Mouse (Mus musculus): ENCODE measurements at regions not wholly inside any gene's neighbourhood (a gene's known extent, or its start where the extent isn't known, plus 50 kb on each side); places are given as distances from the start of the nearest gene placed in this dataset.

GRCm38 (mm10) chr1:82015341-82015740, 217.6 kb upstream of the Gm9747 start:
- H3K27ac ChIP-seq (replicated peaks), result 0 out of 2 replicates have a peak overlapping the region, but pooled peaks have one; percentile 20
- no peaks in the 10 kb centered on the region for H3K27me3 ChIP-seq (replicated peaks)
- no peaks in the 10 kb centered on the region for H3K36me3 ChIP-seq
- H3K9ac ChIP-seq, result no peak overlapping the region
- H3K4me3 ChIP-seq, result no peak overlapping the region
- H3K9me3 ChIP-seq, result no peaks in the 10 kb centered on the region
- ATAC-seq (ENCODE audit: extremely low read depth, insufficient number of reproducible peaks, low FRiP score, low TSS enrichment), result no peak
- peaks cover 5% of the 10 kb centered on the region for H3K4me1 ChIP-seq
- H3K4me2 ChIP-seq, result no peak overlapping the region

- H3K4me2 ChIP-seq, result no peak overlapping the region
- ATAC-seq (ENCODE audit: extremely low read depth, insufficient number of reproducible peaks, low FRiP score, low TSS enrichment), result no peak
- H3K4me3 ChIP-seq, result no peak overlapping the region
- H3K4me1 ChIP-seq, result peaks cover 5% of the 10 kb centered on the region
- no peak overlapping the region for H3K27ac ChIP-seq (replicated peaks)
- 0 out of 2 replicates have a peak, but pooled peaks cover under 1% of the 10 kb centered on the region for H3K9me3 ChIP-seq
- H3K9ac ChIP-seq, result no peak overlapping the region
- WGBS, result 77% methylated on average over 7 of the region's 7 CpGs
- no peaks in the 10 kb centered on the region for H3K36me3 ChIP-seq
- H3K27me3 ChIP-seq (replicated peaks), result no peaks in the 10 kb centered on the region
These were observed 214.1 kb upstream of the Gm9747 start for GRCm38 (mm10) chr1:82018701-82019404.

- no peaks in the 10 kb centered on the region for H3K27me3 ChIP-seq (replicated peaks)
- no peak overlapping the region for H3K4me2 ChIP-seq
- H3K9me3 ChIP-seq, result 0 out of 2 replicates have a peak, but pooled peaks cover 3% of the 10 kb centered on the region
- H3K9ac ChIP-seq, result no peak overlapping the region
- ATAC-seq (ENCODE audit: extremely low read depth, insufficient number of reproducible peaks, low FRiP score, low TSS enrichment), result no peak
- H3K36me3 ChIP-seq, result no peaks in the 10 kb centered on the region
- H3K4me1 ChIP-seq, result peaks cover 4% of the 10 kb centered on the region; the same call in 1 of the 2 replicates
- H3K27ac ChIP-seq (replicated peaks), result no peak overlapping the region
- H3K4me3 ChIP-seq, result no peak overlapping the region
These were observed 205.2 kb upstream of the Gm9747 start for GRCm38 (mm10) chr1:82027761-82028160.

GRCm38 (mm10) chr1:82031130-82031529, 201.8 kb upstream of the Gm9747 start:
- WGBS, result 67% methylated on average over 7 of the region's 7 CpGs
- no peak for ATAC-seq (ENCODE audit: extremely low read depth, insufficient number of reproducible peaks, low FRiP score, low TSS enrichment)
- no peaks in the 10 kb centered on the region for H3K27me3 ChIP-seq (replicated peaks)

GRCm38 (mm10) chr1:82032410-82032809, 200.5 kb upstream of the Gm9747 start:
- Histone ChIP-seq H3K9ac (no peak overlapping the region), H3K4me3 (no peak overlapping the region), H3K4me1 (peaks cover 4% of the 10 kb centered on the region; the same call in 1 of the 2 replicates), H3K4me2 (no peak overlapping the region), H3K27me3 (replicated peaks) (no peaks in the 10 kb centered on the region), H3K9me3 (no peaks in the 10 kb centered on the region), H3K27ac (replicated peaks) (no peak overlapping the region), H3K36me3 (no peaks in the 10 kb centered on the region)
- ATAC-seq (ENCODE audit: extremely low read depth, insufficient number of reproducible peaks, low FRiP score, low TSS enrichment), result no peak
- 86% methylated on average over 1 of the region's 1 CpGs for WGBS

More at GRCm38 (mm10) chr1:82031130-82031529, 201.8 kb upstream of the Gm9747 start:
- H3K9ac ChIP-seq, result no peak overlapping the region
- H3K27ac ChIP-seq (replicated peaks), result no peak overlapping the region
- peaks cover 4% of the 10 kb centered on the region; the same call in 1 of the 2 replicates for H3K4me1 ChIP-seq
- H3K9me3 ChIP-seq, result no peaks in the 10 kb centered on the region
- no peak overlapping the region for H3K4me3 ChIP-seq
- no peaks in the 10 kb centered on the region for H3K36me3 ChIP-seq
- H3K4me2 ChIP-seq, result no peak overlapping the region

- Histone ChIP-seq H3K4me2 (no peak overlapping the region), H3K4me3 (no peak overlapping the region), H3K9ac (no peak overlapping the region), H3K27ac (replicated peaks) (no peak overlapping the region), H3K9me3 (no peaks in the 10 kb centered on the region), H3K36me3 (no peaks in the 10 kb centered on the region), H3K4me1 (no peaks in the 10 kb centered on the region), H3K27me3 (replicated peaks) (no peaks in the 10 kb centered on the region)
- WGBS, result 82% methylated on average over 4 of the region's 4 CpGs
- ATAC-seq (ENCODE audit: extremely low read depth, insufficient number of reproducible peaks, low FRiP score, low TSS enrichment), result no peak
These were observed 194.7 kb upstream of the Gm9747 start for GRCm38 (mm10) chr1:82038171-82038570.

GRCm38 (mm10) chr1:82038698-82039097, 194.2 kb upstream of the Gm9747 start:
- Histone ChIP-seq H3K27me3 (replicated peaks) (no peaks in the 10 kb centered on the region), H3K4me2 (no peak overlapping the region), H3K9me3 (no peaks in the 10 kb centered on the region), H3K4me1 (no peaks in the 10 kb centered on the region), H3K27ac (replicated peaks) (no peak overlapping the region), H3K36me3 (no peaks in the 10 kb centered on the region), H3K4me3 (no peak overlapping the region), H3K9ac (no peak overlapping the region)
- no peak for ATAC-seq (ENCODE audit: extremely low read depth, insufficient number of reproducible peaks, low FRiP score, low TSS enrichment)
- WGBS, result 81% methylated on average over 1 of the region's 1 CpGs

- Histone ChIP-seq H3K27me3 (replicated peaks) (no peaks in the 10 kb centered on the region), H3K4me2 (no peak overlapping the region), H3K9ac (no peak overlapping the region), H3K9me3 (no peaks in the 10 kb centered on the region), H3K4me1 (no peaks in the 10 kb centered on the region), H3K4me3 (no peak overlapping the region), H3K27ac (replicated peaks) (no peak overlapping the region), H3K36me3 (no peaks in the 10 kb centered on the region)
- no peak for ATAC-seq (ENCODE audit: extremely low read depth, insufficient number of reproducible peaks, low FRiP score, low TSS enrichment)
- 64% methylated on average over 3 of the region's 3 CpGs for WGBS
These were observed 191.4 kb upstream of the Gm9747 start for GRCm38 (mm10) chr1:82041286-82042050.

GRCm38 (mm10) chr1:82042051-82042432, 190.9 kb upstream of the Gm9747 start:
- 45% methylated on average over 2 of the region's 2 CpGs for WGBS
- H3K4me1 ChIP-seq, result no peaks in the 10 kb centered on the region
- H3K9ac ChIP-seq, result no peak overlapping the region
- H3K4me3 ChIP-seq, result no peak overlapping the region
- H3K27me3 ChIP-seq (replicated peaks), result no peaks in the 10 kb centered on the region
- no peak overlapping the region for H3K27ac ChIP-seq (replicated peaks)
- ATAC-seq (ENCODE audit: extremely low read depth, insufficient number of reproducible peaks, low FRiP score, low TSS enrichment), result no peak
- H3K4me2 ChIP-seq, result no peak overlapping the region
- no peaks in the 10 kb centered on the region for H3K36me3 ChIP-seq
- H3K9me3 ChIP-seq, result no peaks in the 10 kb centered on the region

- H3K4me2 ChIP-seq, result no peak overlapping the region
- H3K27ac ChIP-seq (replicated peaks), result no peak overlapping the region
- ATAC-seq (ENCODE audit: extremely low read depth, insufficient number of reproducible peaks, low FRiP score, low TSS enrichment), result no peak
- no peak overlapping the region for H3K9ac ChIP-seq
- no peaks in the 10 kb centered on the region for H3K4me1 ChIP-seq
- H3K4me3 ChIP-seq, result no peak overlapping the region
- H3K27me3 ChIP-seq (replicated peaks), result no peaks in the 10 kb centered on the region
- no peaks in the 10 kb centered on the region for H3K9me3 ChIP-seq
- no peaks in the 10 kb centered on the region for H3K36me3 ChIP-seq
- WGBS, result 52% methylated on average over 3 of the region's 3 CpGs
These were observed 190.4 kb upstream of the Gm9747 start for GRCm38 (mm10) chr1:82042527-82042926.

- ATAC-seq (ENCODE audit: extremely low read depth, insufficient number of reproducible peaks, low FRiP score, low TSS enrichment), result no peak
- Histone ChIP-seq H3K9me3 (no peaks in the 10 kb centered on the region), H3K27me3 (replicated peaks) (no peaks in the 10 kb centered on the region)
These were observed 166.6 kb upstream of the Gm9747 start for GRCm38 (mm10) chr1:82066291-82066690.

GRCm38 (mm10) chr1:82068571-82068970, 164.3 kb upstream of the Gm9747 start:
- H3K27ac ChIP-seq (replicated peaks), result no peak overlapping the region
- ATAC-seq (ENCODE audit: extremely low read depth, insufficient number of reproducible peaks, low FRiP score, low TSS enrichment), result no peak
- WGBS, result 84% methylated on average over 4 of the region's 4 CpGs
- no peaks in the 10 kb centered on the region for H3K36me3 ChIP-seq
- H3K4me1 ChIP-seq, result no peaks in the 10 kb centered on the region
- H3K9ac ChIP-seq, result no peak overlapping the region
- H3K27me3 ChIP-seq (replicated peaks), result no peaks in the 10 kb centered on the region
- H3K4me3 ChIP-seq, result no peak overlapping the region
- no peak overlapping the region for H3K4me2 ChIP-seq
- H3K9me3 ChIP-seq, result no peaks in the 10 kb centered on the region

More at GRCm38 (mm10) chr1:82066291-82066690, 166.6 kb upstream of the Gm9747 start:
- no peak overlapping the region for H3K4me3 ChIP-seq
- H3K9ac ChIP-seq, result no peak overlapping the region
- no peaks in the 10 kb centered on the region for H3K4me1 ChIP-seq
- no peak overlapping the region for H3K4me2 ChIP-seq
- no peak overlapping the region for H3K27ac ChIP-seq (replicated peaks)
- 78% methylated on average over 6 of the region's 6 CpGs for WGBS
- no peaks in the 10 kb centered on the region for H3K36me3 ChIP-seq

Measured in heart, embryonic 13.5 days (tissue).